Mouse (Mus musculus): ENCODE data around the gene Suclg1. TPM values are rescaled to one million over a fixed set of nuclear protein-coding genes. Genes with fewer than 3 reads are reported as not detected.

Suclg1 gene
- total RNA-seq, 2 experiments from 2014 or later, result 355 to 426 TPM

GRCm38 (mm10) chr6:73246821-73247220 is 1.4 kb upstream of the Suclg1 start:
- intact Hi-C loops (cut with DNase I; ENCODE audit: low total_unique reads), result no loop called here
- DNase-seq, result no peak

GRCm38 (mm10) chr6:73247452-73247851 is 730 bp upstream of the Suclg1 start:
- no peak for DNase-seq
- intact Hi-C loops (cut with DNase I; ENCODE audit: low total_unique reads), result no loop called here

- DNase-seq, result no peak
- intact Hi-C loops (cut with DNase I; ENCODE audit: low total_unique reads), result no loop called here
Measured at GRCm38 (mm10) chr6:73249049-73249422, 854 bp downstream of the Suclg1 start.

- intact Hi-C loops (cut with DNase I; ENCODE audit: low total_unique reads), result no loop called here
- no peak for DNase-seq
Measured at GRCm38 (mm10) chr6:73249851-73250250, 1.7 kb downstream of the Suclg1 start.

GRCm38 (mm10) chr6:73251336-73251735 is 3.2 kb downstream of the Suclg1 start:
- DNase-seq, result peak; percentile 18
- intact Hi-C loops (cut with DNase I; ENCODE audit: low total_unique reads), result no loop called here

GRCm38 (mm10) chr6:73252396-73252795 is 4.2 kb downstream of the Suclg1 start:
- intact Hi-C loops (cut with DNase I; ENCODE audit: low total_unique reads), result no loop called here
- no peak for DNase-seq

- no peak for DNase-seq
- intact Hi-C loops (cut with DNase I; ENCODE audit: low total_unique reads), result no loop called here
Measured at GRCm38 (mm10) chr6:73253006-73253405, 4.8 kb downstream of the Suclg1 start.

GRCm38 (mm10) chr6:73253584-73253983 is 5.4 kb downstream of the Suclg1 start:
- no peak for DNase-seq
- intact Hi-C loops (cut with DNase I; ENCODE audit: low total_unique reads), result no loop called here

- DNase-seq, result no peak
Measured at GRCm38 (mm10) chr6:73254307-73255228, 6.4 kb downstream of the Suclg1 start.

GRCm38 (mm10) chr6:73257068-73257467 is 8.9 kb downstream of the Suclg1 start:
- DNase-seq, result no peak
- intact Hi-C loops (cut with DNase I; ENCODE audit: low total_unique reads), result no loop called here

More at GRCm38 (mm10) chr6:73254307-73255228, 6.4 kb downstream of the Suclg1 start:
- intact Hi-C loops (cut with DNase I; ENCODE audit: low total_unique reads), result no loop called here

GRCm38 (mm10) chr6:73260110-73260509 is 11.9 kb downstream of the Suclg1 start:
- intact Hi-C loops (cut with DNase I; ENCODE audit: low total_unique reads), result no loop called here
- DNase-seq, result no peak

GRCm38 (mm10) chr6:73264801-73265200 is 16.6 kb downstream of the Suclg1 start:
- intact Hi-C loops (cut with DNase I; ENCODE audit: low total_unique reads), result no loop called here
- no peak for DNase-seq

GRCm38 (mm10) chr6:73267738-73268311 is 19.6 kb downstream of the Suclg1 start:
- DNase-seq, result no peak
- intact Hi-C loops (cut with DNase I; ENCODE audit: low total_unique reads), result no loop called here

- intact Hi-C loops (cut with DNase I; ENCODE audit: low total_unique reads), result no loop called here
Measured at GRCm38 (mm10) chr6:73269374-73269773, 21.2 kb downstream of the Suclg1 start.

GRCm38 (mm10) chr6:73271546-73272091 is 23.4 kb downstream of the Suclg1 start:
- no peak for DNase-seq
- intact Hi-C loops (cut with DNase I; ENCODE audit: low total_unique reads), result no loop called here

More at GRCm38 (mm10) chr6:73269374-73269773, 21.2 kb downstream of the Suclg1 start:
- DNase-seq, result no peak

- no peak for DNase-seq
- intact Hi-C loops (cut with DNase I; ENCODE audit: low total_unique reads), result no loop called here
Measured at GRCm38 (mm10) chr6:73275002-73275401, 26.8 kb downstream of the Suclg1 start.

- intact Hi-C loops (cut with DNase I; ENCODE audit: low total_unique reads), result no loop called here
Measured at GRCm38 (mm10) chr6:73279681-73280080, 31.5 kb downstream of the Suclg1 start.

GRCm38 (mm10) chr6:73280546-73281115 is 32.4 kb downstream of the Suclg1 start:
- intact Hi-C loops (cut with DNase I; ENCODE audit: low total_unique reads), result no loop called here
- DNase-seq, result no peak

More at GRCm38 (mm10) chr6:73279681-73280080, 31.5 kb downstream of the Suclg1 start:
- DNase-seq, result no peak

- intact Hi-C loops (cut with DNase I; ENCODE audit: low total_unique reads), result no loop called here
- no peak for DNase-seq
Measured at GRCm38 (mm10) chr6:73286326-73286725, 38.1 kb downstream of the Suclg1 start.

GRCm38 (mm10) chr6:73306837-73307236 is 58.7 kb downstream of the Suclg1 start:
- DNase-seq, result no peak
- intact Hi-C loops (cut with DNase I; ENCODE audit: low total_unique reads), result no loop called here

Measured in gastrocnemius, postnatal 14 days (tissue).